Mouse (Mus musculus): ENCODE results near the gene Ly6g. TPM values are rescaled to one million over a fixed set of nuclear protein-coding genes. Genes with fewer than 3 reads are reported as not detected.
"Not testable (repeated sequence)": the region's sequence is repeated elsewhere in the genome, so short reads cannot be mapped to it uniquely, and the experiment has no call there.

The Ly6g gene
- total RNA-seq (2014; rRNA removed) (not detected in 2 replicates), polyA plus RNA-seq (2015; fragmentation: Nextera tagmentation; extraction: Ambion mirVana) (not detected in 2 replicates)

GRCm38 (mm10) chr15:75154940-75155339, at the start of gene Ly6g:
Gene Ly6g (plus strand): TSS chr15:75155240.
- H3K4me3 ChIP-seq (ENCODE audit: low read depth, low read length) = no peak within 1 kb of the TSS
- ATAC-seq (ENCODE audit: low FRiP score) (no peak), DNase-seq (ENCODE audit: low spot score) (no peak)
- no peak for TF ChIP-seq CTCF (IDR thresholded peaks at IDR 0.05)
- H3K36me3 ChIP-seq (ENCODE audit: insufficient read depth, low read length) = no peaks in the 10 kb centered on the region
- 92% methylated on average over 1 of the region's 1 CpGs for WGBS
- H3K9me3 ChIP-seq (ENCODE audit: low read length) = no peaks in the 10 kb centered on the region
- H3K4me1 ChIP-seq (ENCODE audit: insufficient read depth, low read length) = no peaks in the 10 kb centered on the region
- H3K27me3 ChIP-seq (ENCODE audit: insufficient read depth, low read length) = no peaks in the 10 kb centered on the region
- no peak within 1 kb of the TSS for H3K27ac ChIP-seq (ENCODE audit: low read depth, low read length)
- H3K9ac ChIP-seq (replicated peaks; ENCODE audit: low read length, poor library complexity, severe bottlenecking) = no peak within 1 kb of the TSS
- no peak within 1 kb of the TSS for H3K4me2 ChIP-seq (ENCODE audit: low read depth, low read length, poor library complexity, severe bottlenecking)

- H3K36me3 ChIP-seq (ENCODE audit: insufficient read depth, low read length); ATAC-seq (ENCODE audit: low FRiP score); DNase-seq (ENCODE audit: low spot score); H3K9me3 ChIP-seq (ENCODE audit: low read length); H3K27ac ChIP-seq (ENCODE audit: low read depth, low read length); H3K4me3 ChIP-seq (ENCODE audit: low read depth, low read length); H3K4me2 ChIP-seq (ENCODE audit: low read depth, low read length, poor library complexity, severe bottlenecking); H3K4me1 ChIP-seq (ENCODE audit: insufficient read depth, low read length); H3K27me3 ChIP-seq (ENCODE audit: insufficient read depth, low read length); H3K9ac ChIP-seq (replicated peaks; ENCODE audit: low read length, poor library complexity, severe bottlenecking): not testable (repeated sequence)
- 81% methylated on average over 1 of the region's 5 CpGs for WGBS
Observed at GRCm38 (mm10) chr15:75110424-75110823, 44.6 kb upstream of the Ly6g start.

- H3K9ac ChIP-seq (replicated peaks; ENCODE audit: low read length, poor library complexity, severe bottlenecking); DNase-seq (ENCODE audit: low spot score); H3K4me3 ChIP-seq (ENCODE audit: low read depth, low read length); H3K4me1 ChIP-seq (ENCODE audit: insufficient read depth, low read length); H3K9me3 ChIP-seq (ENCODE audit: low read length); H3K27me3 ChIP-seq (ENCODE audit: insufficient read depth, low read length); H3K36me3 ChIP-seq (ENCODE audit: insufficient read depth, low read length); ATAC-seq (ENCODE audit: low FRiP score); H3K27ac ChIP-seq (ENCODE audit: low read depth, low read length); H3K4me2 ChIP-seq (ENCODE audit: low read depth, low read length, poor library complexity, severe bottlenecking): not testable (repeated sequence)
- 100% methylated on average over 1 of the region's 1 CpGs for WGBS
Observed at GRCm38 (mm10) chr15:75111861-75112630, 43.0 kb upstream of the Ly6g start, which contains the start of gene Ly6c2. Gene Ly6c2 (minus strand): TSS chr15:75111970.

- TF ChIP-seq CTCF (IDR thresholded peaks at IDR 0.05) = no peak
- no peak overlapping the region for H3K4me2 ChIP-seq (ENCODE audit: low read depth, low read length, poor library complexity, severe bottlenecking)
- no peaks in the 10 kb centered on the region for H3K27me3 ChIP-seq (ENCODE audit: insufficient read depth, low read length)
- no peaks in the 10 kb centered on the region for H3K36me3 ChIP-seq (ENCODE audit: insufficient read depth, low read length)
- no peaks in the 10 kb centered on the region for H3K9me3 ChIP-seq (ENCODE audit: low read length)
- H3K9ac ChIP-seq (replicated peaks; ENCODE audit: low read length, poor library complexity, severe bottlenecking) = no peak overlapping the region
- WGBS = 90% methylated on average over 2 of the region's 2 CpGs
- no peaks in the 10 kb centered on the region for H3K4me1 ChIP-seq (ENCODE audit: insufficient read depth, low read length)
- no peak overlapping the region for H3K4me3 ChIP-seq (ENCODE audit: low read depth, low read length)
- DNase-seq (ENCODE audit: low spot score) (no peak), ATAC-seq (ENCODE audit: low FRiP score) (no peak)
- H3K27ac ChIP-seq (ENCODE audit: low read depth, low read length) = no peak overlapping the region
Observed at GRCm38 (mm10) chr15:75116525-75116924, 38.5 kb upstream of the Ly6g start.

- H3K4me3 ChIP-seq (ENCODE audit: low read depth, low read length); H3K9me3 ChIP-seq (ENCODE audit: low read length); H3K36me3 ChIP-seq (ENCODE audit: insufficient read depth, low read length); DNase-seq (ENCODE audit: low spot score); H3K4me1 ChIP-seq (ENCODE audit: insufficient read depth, low read length); H3K27ac ChIP-seq (ENCODE audit: low read depth, low read length); H3K9ac ChIP-seq (replicated peaks; ENCODE audit: low read length, poor library complexity, severe bottlenecking); H3K27me3 ChIP-seq (ENCODE audit: insufficient read depth, low read length); H3K4me2 ChIP-seq (ENCODE audit: low read depth, low read length, poor library complexity, severe bottlenecking); ATAC-seq (ENCODE audit: low FRiP score): not testable (repeated sequence)
- WGBS = 95% methylated on average over 5 of the region's 5 CpGs
Observed at GRCm38 (mm10) chr15:75117481-75117880, 37.6 kb upstream of the Ly6g start.

GRCm38 (mm10) chr15:75118742-75119141, 36.3 kb upstream of the Ly6g start:
- 20% methylated on average over 5 of the region's 7 CpGs for WGBS
- not testable (repeated sequence) for DNase-seq (ENCODE audit: low spot score); H3K4me3 ChIP-seq (ENCODE audit: low read depth, low read length); H3K4me1 ChIP-seq (ENCODE audit: insufficient read depth, low read length); H3K36me3 ChIP-seq (ENCODE audit: insufficient read depth, low read length); ATAC-seq (ENCODE audit: low FRiP score); H3K9me3 ChIP-seq (ENCODE audit: low read length); H3K9ac ChIP-seq (replicated peaks; ENCODE audit: low read length, poor library complexity, severe bottlenecking); H3K27ac ChIP-seq (ENCODE audit: low read depth, low read length); H3K4me2 ChIP-seq (ENCODE audit: low read depth, low read length, poor library complexity, severe bottlenecking); H3K27me3 ChIP-seq (ENCODE audit: insufficient read depth, low read length)
- TF ChIP-seq CTCF (IDR thresholded peaks at IDR 0.05) = peak; percentile 67

All from midbrain, postnatal 0 days (tissue).